Mouse (Mus musculus) liver, adult 2 months (tissue): ENCODE results near the gene Mdh1b.

ENCODE experiments used
- CTCF ChIP-seq: fragments of 200-500 bp; IDR thresholded peaks from 2 replicates; pipeline ENCODE4 v1.5.1; 2011; ENCODE audit warnings: low read depth, low read length, control low read depth
- POLR2A ChIP-seq: fragments of 200-500 bp; IDR thresholded peaks from 2 replicates; pipeline ENCODE4 v1.6.1; 2011; ENCODE audit warnings: low read length, control low read depth; ENCODE audit not compliant: insufficient read depth; ENCODE audit errors: extremely low read depth

- no peak for TF ChIP-seq CTCF
- no peak for TF ChIP-seq POLR2A
These were observed 322 bp downstream of the Mdh1b start for GRCm38 (mm10) chr1:63729796-63730195.
